Mouse (Mus musculus): ENCODE results near the gene Mgmt. TPM values are rescaled to one million over a fixed set of nuclear protein-coding genes. Genes with fewer than 3 reads are reported as not detected.

The Mgmt gene
- total RNA-seq, 1 experiment from 2014 or later = 3.0 TPM

DNA sequence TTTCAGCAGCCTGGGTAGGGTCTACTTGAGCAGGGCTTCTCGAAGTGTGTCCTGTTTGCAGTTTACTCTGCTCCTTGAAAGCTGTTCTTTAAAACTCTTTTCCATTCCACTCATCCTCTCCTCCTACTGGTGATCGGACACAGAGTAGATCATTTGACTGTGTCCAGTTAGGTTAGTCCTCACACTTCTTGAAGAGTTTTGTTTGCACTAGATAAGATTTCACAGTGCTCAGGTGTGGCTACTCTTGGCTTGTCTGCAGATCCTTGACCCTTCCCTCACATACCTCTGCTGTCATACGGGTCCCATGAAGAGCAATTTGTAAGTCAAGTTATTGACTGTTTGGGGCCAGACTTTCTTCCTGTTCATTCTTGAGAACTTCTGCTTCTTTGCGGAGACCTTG is 221.8 kb downstream of the Mgmt start:
- no peak for ATAC-seq (replicated peaks in 1 of 2; ENCODE audit: insufficient read depth in 1 of 2, low FRiP score in 2 of 2, low TSS enrichment in 1 of 2, low read depth in 1 of 2, poor library complexity in 2 of 2, severe bottlenecking in 2 of 2)

DNA sequence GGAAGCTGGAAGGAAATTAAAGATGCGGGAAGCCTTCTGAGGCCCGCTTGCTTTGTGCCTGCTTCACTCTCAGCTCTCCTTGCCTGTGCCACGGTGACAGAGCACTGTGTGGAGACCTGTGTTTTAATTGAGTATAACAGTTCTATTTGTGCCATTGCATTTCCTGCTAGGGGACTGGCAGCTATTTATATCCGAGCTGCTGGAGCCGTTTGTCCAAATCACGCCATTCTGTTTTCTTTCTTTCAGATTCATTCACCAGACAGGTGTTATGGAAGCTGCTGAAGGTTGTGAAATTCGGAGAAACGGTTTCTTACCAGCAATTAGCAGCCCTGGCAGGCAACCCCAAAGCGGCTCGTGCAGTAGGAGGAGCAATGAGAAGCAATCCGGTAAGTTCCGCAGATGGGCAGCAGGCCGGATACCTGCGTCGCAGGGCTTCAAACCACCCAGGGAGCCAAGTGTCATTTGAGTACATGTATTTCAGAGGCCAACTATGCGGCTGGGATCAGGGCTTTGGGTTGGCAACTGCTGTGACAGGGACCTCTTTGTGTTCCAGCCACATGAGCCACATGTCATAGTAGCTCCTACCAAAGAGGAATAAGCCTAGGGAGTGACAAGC is 226.9 kb downstream of the Mgmt start:
- ATAC-seq (replicated peaks in 1 of 2; ENCODE audit: insufficient read depth in 1 of 2, low FRiP score in 2 of 2, low TSS enrichment in 1 of 2, low read depth in 1 of 2, poor library complexity in 2 of 2, severe bottlenecking in 2 of 2) = no peak

DNA sequence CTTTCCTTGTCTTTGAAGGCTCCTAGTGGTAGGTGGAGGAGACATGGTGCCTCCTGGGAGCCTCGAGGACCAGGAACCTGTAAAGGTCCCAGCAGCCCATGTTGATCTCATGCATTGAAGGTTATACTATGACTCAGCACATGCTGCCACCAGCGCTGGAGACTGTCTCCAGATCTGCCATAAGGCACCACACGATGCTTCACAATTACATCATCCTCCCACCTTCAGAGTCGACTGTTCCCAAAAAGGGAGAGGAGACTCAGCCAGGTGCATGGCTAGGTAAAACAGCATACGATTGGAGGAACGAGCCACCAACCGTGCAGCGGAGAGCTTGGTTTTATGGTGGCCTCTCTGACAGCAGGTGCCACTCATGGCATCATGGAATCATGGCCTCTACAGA is 234.3 kb downstream of the Mgmt start:
- ATAC-seq (replicated peaks in 1 of 2; ENCODE audit: insufficient read depth in 1 of 2, low FRiP score in 2 of 2, low TSS enrichment in 1 of 2, low read depth in 1 of 2, poor library complexity in 2 of 2, severe bottlenecking in 2 of 2) = no peak

DNA sequence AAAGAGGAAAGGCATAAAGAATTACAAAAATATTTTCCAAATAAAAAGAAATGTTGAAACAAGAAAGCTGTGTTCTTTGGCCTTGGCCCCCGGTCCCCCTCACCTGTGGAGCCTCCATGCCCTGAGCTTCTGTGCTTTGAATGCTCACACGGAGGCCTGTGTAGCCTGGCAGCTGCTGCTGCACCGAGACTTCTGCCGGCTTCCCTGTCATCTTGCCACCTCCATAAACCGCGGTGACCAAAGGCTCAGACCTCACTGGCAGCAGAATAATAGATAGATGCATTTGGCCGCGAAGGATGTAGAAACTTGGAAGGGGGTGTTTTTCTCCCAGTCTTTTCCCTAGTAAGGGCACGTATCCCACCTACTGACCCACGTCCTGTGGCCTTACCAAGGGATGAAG is 235.8 kb downstream of the Mgmt start:
- no peak for ATAC-seq (replicated peaks in 1 of 2; ENCODE audit: insufficient read depth in 1 of 2, low FRiP score in 2 of 2, low TSS enrichment in 1 of 2, low read depth in 1 of 2, poor library complexity in 2 of 2, severe bottlenecking in 2 of 2)

DNA sequence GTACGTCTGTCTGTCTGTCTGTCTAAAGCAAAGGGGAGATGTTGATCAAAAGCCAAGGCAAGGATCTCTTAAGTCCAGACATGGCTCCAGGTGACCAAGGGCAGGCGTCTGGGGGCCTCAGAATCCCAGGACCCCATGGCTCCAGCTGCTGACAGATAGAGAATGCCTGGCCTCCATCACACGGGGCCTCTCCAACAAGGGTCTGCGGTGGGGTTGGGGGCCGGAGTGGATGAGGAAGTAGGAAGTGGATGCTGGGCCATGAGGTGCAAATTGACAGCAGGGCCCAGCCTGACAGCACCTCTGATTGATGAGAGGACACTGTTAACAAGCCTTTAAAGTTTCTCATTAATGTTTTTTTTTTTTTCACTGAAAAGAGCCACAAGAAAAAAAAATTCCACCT is 237.5 kb downstream of the Mgmt start:
- ATAC-seq (replicated peaks in 1 of 2; ENCODE audit: insufficient read depth in 1 of 2, low FRiP score in 2 of 2, low TSS enrichment in 1 of 2, low read depth in 1 of 2, poor library complexity in 2 of 2, severe bottlenecking in 2 of 2) = no peak

DNA sequence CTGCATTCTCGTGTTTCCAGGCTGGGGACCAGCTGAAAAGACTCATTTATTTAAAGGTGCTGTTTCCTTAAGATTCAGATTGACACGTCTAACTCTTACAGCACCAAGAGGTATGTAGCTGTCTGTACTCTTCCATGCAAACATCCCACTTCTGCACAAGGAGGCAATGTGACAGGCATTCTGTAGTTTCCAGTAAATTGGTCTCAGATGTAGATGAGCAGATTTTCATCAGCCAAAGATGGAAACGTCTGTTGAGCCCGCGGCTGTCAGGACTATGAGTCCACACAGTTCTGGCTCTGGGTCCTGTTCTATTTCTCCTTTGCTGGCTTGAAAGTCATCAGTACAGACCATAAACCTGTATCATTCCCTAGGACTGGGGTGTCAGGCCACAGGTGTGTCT is 243.7 kb downstream of the Mgmt start:
- no peak for ATAC-seq (replicated peaks in 1 of 2; ENCODE audit: insufficient read depth in 1 of 2, low FRiP score in 2 of 2, low TSS enrichment in 1 of 2, low read depth in 1 of 2, poor library complexity in 2 of 2, severe bottlenecking in 2 of 2)

DNA sequence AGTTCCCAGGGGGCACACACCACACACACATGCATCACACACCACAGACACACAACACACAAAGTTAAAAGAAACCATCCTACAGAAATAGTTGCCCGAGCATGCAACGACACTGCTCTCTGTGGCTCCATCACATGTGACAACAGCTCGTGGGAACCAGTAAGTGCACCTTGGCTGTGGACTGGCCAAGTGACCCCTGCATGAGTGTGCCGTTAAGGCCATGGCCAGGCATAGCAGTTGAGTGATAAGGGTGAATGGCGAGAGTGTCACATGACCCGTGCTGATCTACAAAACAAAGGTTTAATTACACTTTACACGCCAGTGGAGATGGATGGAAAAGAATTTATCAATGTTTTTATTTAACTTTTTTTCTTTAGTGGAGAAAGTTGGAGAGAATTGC is 245.9 kb downstream of the Mgmt start:
- no peak for ATAC-seq (replicated peaks in 1 of 2; ENCODE audit: insufficient read depth in 1 of 2, low FRiP score in 2 of 2, low TSS enrichment in 1 of 2, low read depth in 1 of 2, poor library complexity in 2 of 2, severe bottlenecking in 2 of 2)

DNA sequence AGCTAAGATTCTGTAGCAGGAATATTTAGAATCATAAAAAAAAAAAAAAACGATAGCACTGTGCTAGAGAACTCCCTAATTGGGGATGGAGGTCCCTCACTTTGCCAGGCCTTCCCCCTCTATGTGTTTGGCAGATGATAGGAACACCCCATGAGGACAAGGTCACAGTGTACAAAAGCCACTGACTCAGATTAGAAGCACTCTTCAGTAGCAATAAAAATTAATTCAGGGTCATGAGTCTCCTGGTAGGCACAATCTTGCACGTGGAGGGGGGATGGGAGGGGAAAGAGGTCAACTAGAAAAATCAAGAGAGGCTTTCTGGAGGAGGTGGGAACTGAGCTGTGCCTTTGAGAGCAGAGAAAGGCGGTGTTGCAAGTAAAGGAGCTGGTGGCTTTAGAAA is 247.0 kb downstream of the Mgmt start:
- no peak for ATAC-seq (replicated peaks in 1 of 2; ENCODE audit: insufficient read depth in 1 of 2, low FRiP score in 2 of 2, low TSS enrichment in 1 of 2, low read depth in 1 of 2, poor library complexity in 2 of 2, severe bottlenecking in 2 of 2)

DNA sequence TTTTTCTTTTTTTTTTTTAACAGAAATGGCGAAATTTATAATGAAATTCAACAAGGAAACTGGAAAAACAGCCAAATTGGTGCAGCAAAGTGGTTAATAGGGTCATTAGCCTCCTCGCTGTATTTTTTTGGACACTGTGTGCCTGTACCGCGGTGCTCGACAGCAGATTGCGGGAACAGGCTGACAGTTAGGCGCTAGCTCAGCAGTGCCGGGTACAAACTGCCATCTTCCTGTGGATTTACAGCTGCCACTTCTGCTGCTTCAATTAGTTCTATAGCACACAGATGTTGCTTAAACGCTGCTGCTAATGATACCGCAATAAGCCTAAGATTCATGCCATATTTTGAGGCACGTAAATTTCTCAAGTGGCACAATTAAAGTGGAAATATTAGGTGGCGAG is 252.7 kb downstream of the Mgmt start:
- no peak for ATAC-seq (replicated peaks in 1 of 2; ENCODE audit: insufficient read depth in 1 of 2, low FRiP score in 2 of 2, low TSS enrichment in 1 of 2, low read depth in 1 of 2, poor library complexity in 2 of 2, severe bottlenecking in 2 of 2)

DNA sequence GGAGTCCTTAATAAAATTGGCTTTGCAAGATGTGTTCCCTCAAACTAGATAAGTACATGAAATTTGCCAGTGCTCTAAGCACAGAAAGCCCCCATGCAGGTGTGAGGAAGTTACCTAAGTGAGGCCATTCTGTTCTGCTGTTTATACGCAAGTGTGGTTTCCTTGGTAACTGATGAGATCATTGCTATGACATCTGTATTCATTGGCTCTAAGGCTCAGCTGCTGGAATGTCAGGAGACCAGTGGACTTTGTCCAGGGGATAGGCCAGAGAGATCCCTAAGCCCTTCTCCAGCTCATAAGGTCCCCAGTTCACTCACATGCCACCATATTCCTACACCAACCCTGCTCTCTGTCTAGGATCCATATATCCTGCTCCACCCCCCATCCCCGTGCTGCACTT is 257.4 kb downstream of the Mgmt start:
- no peak for ATAC-seq (replicated peaks in 1 of 2; ENCODE audit: insufficient read depth in 1 of 2, low FRiP score in 2 of 2, low TSS enrichment in 1 of 2, low read depth in 1 of 2, poor library complexity in 2 of 2, severe bottlenecking in 2 of 2)

DNA sequence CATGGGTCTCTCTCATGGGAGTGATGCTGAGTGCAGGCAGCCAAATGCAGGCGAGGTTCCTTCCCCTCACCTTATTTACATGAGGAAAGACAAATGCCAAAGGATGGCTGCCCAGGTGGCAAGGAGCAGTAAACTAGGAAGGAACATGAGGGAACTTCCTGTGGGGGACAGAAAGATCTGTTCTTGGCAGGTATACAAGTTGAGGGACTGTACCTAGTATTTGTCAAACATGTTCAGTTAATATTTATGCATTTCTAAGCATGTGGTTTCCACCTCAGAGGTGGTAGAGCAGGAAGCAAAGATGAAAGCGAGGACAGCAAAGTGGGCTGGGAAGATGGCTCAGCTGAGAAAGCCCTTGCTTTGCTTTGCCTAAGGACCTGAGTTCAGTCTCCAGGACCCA is 260.2 kb downstream of the Mgmt start:
- no peak for ATAC-seq (replicated peaks in 1 of 2; ENCODE audit: insufficient read depth in 1 of 2, low FRiP score in 2 of 2, low TSS enrichment in 1 of 2, low read depth in 1 of 2, poor library complexity in 2 of 2, severe bottlenecking in 2 of 2)

DNA sequence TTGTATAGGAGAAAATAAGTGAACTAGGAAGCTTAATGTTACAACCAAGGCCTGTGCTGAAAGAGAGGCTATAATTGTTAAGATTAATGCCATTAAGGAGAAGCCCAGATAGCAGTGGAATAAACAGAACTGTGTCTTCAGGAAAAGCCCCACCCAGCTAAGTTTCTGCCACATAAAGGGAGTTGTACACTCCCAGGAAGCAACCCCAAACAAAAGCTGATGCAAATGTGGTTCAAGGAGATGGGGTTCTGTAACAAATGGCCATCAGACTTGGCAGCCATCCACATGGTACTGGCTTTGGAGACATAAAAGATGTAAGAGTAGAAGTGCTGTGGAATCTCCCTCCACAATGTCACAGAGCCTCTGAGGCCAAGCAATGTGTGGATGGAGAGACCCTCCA is 264.7 kb downstream of the Mgmt start:
- no peak for ATAC-seq (replicated peaks in 1 of 2; ENCODE audit: insufficient read depth in 1 of 2, low FRiP score in 2 of 2, low TSS enrichment in 1 of 2, low read depth in 1 of 2, poor library complexity in 2 of 2, severe bottlenecking in 2 of 2)

DNA sequence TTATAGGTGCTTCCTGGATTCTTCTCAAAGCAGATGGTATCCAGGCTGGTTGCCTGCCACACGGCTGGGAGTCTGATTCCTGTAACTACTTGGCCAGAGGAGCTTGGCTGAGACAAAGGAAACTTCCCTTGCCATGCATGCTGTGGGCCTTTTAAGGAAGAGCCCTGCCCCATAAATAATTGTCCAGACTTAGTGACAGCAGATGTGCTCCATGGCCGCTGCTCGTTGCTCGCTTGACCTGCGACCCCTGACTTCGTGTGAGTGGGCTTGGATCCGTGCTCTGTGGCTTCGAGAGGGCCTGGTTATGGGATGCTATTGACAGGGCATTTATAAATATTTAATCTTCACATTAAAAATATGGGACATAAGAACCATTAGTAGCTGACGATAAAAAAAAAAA is 277.9 kb downstream of the Mgmt start:
- no peak for ATAC-seq (replicated peaks in 1 of 2; ENCODE audit: insufficient read depth in 1 of 2, low FRiP score in 2 of 2, low TSS enrichment in 1 of 2, low read depth in 1 of 2, poor library complexity in 2 of 2, severe bottlenecking in 2 of 2)

All from hematopoietic stem cell, adult 5-6 weeks (primary cell).